Mouse (Mus musculus): ENCODE measurements at regions not wholly inside any gene's neighbourhood (a gene's known extent, or its start where the extent isn't known, plus 50 kb on each side); places are given as distances from the start of the nearest gene placed in this dataset.

GRCm38 (mm10) chr2:108677777-108678380 lies 602.7 kb upstream of the Kif18a start:
- Histone ChIP-seq H3K27me3 (ENCODE audit: control insufficient read depth, insufficient read depth, low read length) (no peaks in the 10 kb centered on the region), H3K4me3 (ENCODE audit: control insufficient read depth in 1 of 2, insufficient read depth in 1 of 2, low read depth in 1 of 2, low read length in 2 of 2) (no peak overlapping the region), H3K9ac (ENCODE audit: low read length) (no peak overlapping the region), H3K4me1 (ENCODE audit: control insufficient read depth in 2 of 2, insufficient read depth in 2 of 2, low read length in 2 of 2) (no peaks in the 10 kb centered on the region), H3K36me3 (ENCODE audit: control insufficient read depth, insufficient read depth, low read length) (no peaks in the 10 kb centered on the region), H3K27ac (replicated peaks in 1 of 2; ENCODE audit: control insufficient read depth in 1 of 2, insufficient read depth in 1 of 2, low read depth in 2 of 2, low read length in 2 of 2) (no peak overlapping the region), H3K4me2 (ENCODE audit: low read length) (no peak overlapping the region), H3K9me3 (ENCODE audit: control insufficient read depth, low read length) (no peaks in the 10 kb centered on the region)
- no peak for ATAC-seq (ENCODE audit: insufficient number of reproducible peaks, insufficient read depth, low FRiP score, low read depth)
- WGBS = 71% methylated on average over 2 of the region's 2 CpGs

DNA sequence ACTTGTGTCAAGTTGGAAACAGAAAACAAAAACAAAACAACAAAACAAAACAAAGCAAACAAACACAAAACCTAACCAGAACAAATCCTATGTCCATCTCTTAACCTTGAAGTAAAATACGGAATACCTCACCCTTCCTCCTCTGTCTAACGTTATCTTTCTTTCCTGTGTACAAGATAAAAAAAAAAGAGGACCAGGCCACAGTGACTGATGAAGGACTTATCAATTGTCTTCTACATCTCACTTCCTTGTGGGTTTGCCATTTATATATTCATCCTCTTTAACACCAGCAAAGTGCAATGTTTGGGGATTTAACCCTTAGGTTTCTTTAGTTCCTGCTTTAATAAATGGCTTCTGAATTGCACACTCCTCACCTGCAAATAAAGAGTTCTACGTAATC lies 599.0 kb upstream of the Kif18a start:
- Histone ChIP-seq H3K9me3 (ENCODE audit: control insufficient read depth, low read length) (no peaks in the 10 kb centered on the region), H3K36me3 (ENCODE audit: control insufficient read depth, insufficient read depth, low read length) (no peaks in the 10 kb centered on the region), H3K4me1 (ENCODE audit: control insufficient read depth in 2 of 2, insufficient read depth in 2 of 2, low read length in 2 of 2) (peaks cover 2 to 5% of the 10 kb centered on the region in 2 experiments; a peak in 2 of 4 replicates), H3K9ac (ENCODE audit: low read length) (no peak overlapping the region), H3K27me3 (ENCODE audit: control insufficient read depth, insufficient read depth, low read length) (no peaks in the 10 kb centered on the region), H3K4me3 (ENCODE audit: control insufficient read depth in 1 of 2, insufficient read depth in 1 of 2, low read depth in 1 of 2, low read length in 2 of 2) (no peak overlapping the region), H3K27ac (replicated peaks in 1 of 2; ENCODE audit: control insufficient read depth in 1 of 2, insufficient read depth in 1 of 2, low read depth in 2 of 2, low read length in 2 of 2) (no peak overlapping the region), H3K4me2 (ENCODE audit: low read length) (no peak overlapping the region)
- ATAC-seq (ENCODE audit: insufficient number of reproducible peaks, insufficient read depth, low FRiP score, low read depth) = no peak
- 54% methylated on average over 3 of the region's 3 CpGs for WGBS

DNA sequence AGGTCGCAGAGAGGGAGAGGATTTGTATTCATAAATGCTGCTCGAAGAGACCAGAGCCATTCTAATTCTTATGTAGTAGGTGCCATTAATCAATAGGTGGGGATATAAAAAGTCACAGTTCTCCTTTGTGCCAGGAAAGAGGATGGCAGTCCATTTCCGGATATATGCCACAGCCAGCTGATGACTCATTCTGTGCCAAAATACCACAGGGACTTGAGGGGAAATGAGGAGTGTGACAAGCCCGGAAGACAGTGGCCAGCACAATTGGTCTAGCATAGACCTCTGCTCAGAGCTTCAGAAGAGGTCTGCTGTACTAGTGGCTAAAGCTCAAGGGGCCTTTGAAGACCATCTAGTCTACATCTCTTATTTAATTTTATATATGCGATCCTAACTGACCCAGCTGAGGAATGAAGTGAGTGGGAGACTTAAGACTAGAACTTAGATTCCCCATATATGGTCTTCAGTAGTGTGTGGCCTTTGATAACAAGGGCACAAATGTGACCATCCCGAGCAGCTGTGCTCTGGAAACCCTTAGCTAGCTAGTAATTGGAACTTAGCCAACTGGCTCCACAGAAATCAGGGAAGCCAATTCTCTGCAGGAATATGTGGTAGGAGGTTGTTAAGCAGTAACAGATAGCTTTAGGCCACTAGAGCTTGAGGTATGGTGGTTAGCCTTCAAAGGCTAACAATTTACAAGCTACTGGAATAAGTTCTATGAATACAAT lies 594.4 kb upstream of the Kif18a start:
- H3K4me2 ChIP-seq (ENCODE audit: low read length) = no peak overlapping the region

GRCm38 (mm10) chr2:108690091-108690490 lies 590.4 kb upstream of the Kif18a start:
- H3K4me3 ChIP-seq (ENCODE audit: control insufficient read depth in 1 of 2, insufficient read depth in 1 of 2, low read depth in 1 of 2, low read length in 2 of 2) = no peak overlapping the region
- H3K27ac ChIP-seq (replicated peaks in 1 of 2; ENCODE audit: control insufficient read depth in 1 of 2, insufficient read depth in 1 of 2, low read depth in 2 of 2, low read length in 2 of 2) = no peak overlapping the region
- peaks cover 2 to 13% of the 10 kb centered on the region in 2 experiments; a peak in 2 of 4 replicates for H3K4me1 ChIP-seq (ENCODE audit: control insufficient read depth in 2 of 2, insufficient read depth in 2 of 2, low read length in 2 of 2)
- 44% methylated on average over 4 of the region's 4 CpGs for WGBS
- H3K27me3 ChIP-seq (ENCODE audit: control insufficient read depth, insufficient read depth, low read length) = no peaks in the 10 kb centered on the region
- H3K4me2 ChIP-seq (ENCODE audit: low read length) = no peak overlapping the region
- H3K9me3 ChIP-seq (ENCODE audit: control insufficient read depth, low read length) = no peaks in the 10 kb centered on the region
- no peak overlapping the region for H3K9ac ChIP-seq (ENCODE audit: low read length)
- no peak for ATAC-seq (ENCODE audit: insufficient number of reproducible peaks, insufficient read depth, low FRiP score, low read depth)
- H3K36me3 ChIP-seq (ENCODE audit: control insufficient read depth, insufficient read depth, low read length) = no peaks in the 10 kb centered on the region

More for the DNA sequence above, 594.4 kb upstream of the Kif18a start:
- no peak overlapping the region for H3K27ac ChIP-seq (replicated peaks in 1 of 2; ENCODE audit: control insufficient read depth in 1 of 2, insufficient read depth in 1 of 2, low read depth in 2 of 2, low read length in 2 of 2)
- H3K9me3 ChIP-seq (ENCODE audit: control insufficient read depth, low read length) = no peaks in the 10 kb centered on the region
- H3K36me3 ChIP-seq (ENCODE audit: control insufficient read depth, insufficient read depth, low read length) = no peaks in the 10 kb centered on the region
- WGBS = 51% methylated on average over 6 of the region's 6 CpGs
- H3K4me1 ChIP-seq (ENCODE audit: control insufficient read depth in 2 of 2, insufficient read depth in 2 of 2, low read length in 2 of 2) = peaks cover 2 to 10% of the 10 kb centered on the region in 2 experiments; a peak in 2 of 4 replicates
- ATAC-seq (ENCODE audit: insufficient number of reproducible peaks, insufficient read depth, low FRiP score, low read depth) = peak; percentile 21; the same call in 1 of the 2 replicates
- no peaks in the 10 kb centered on the region for H3K27me3 ChIP-seq (ENCODE audit: control insufficient read depth, insufficient read depth, low read length)
- no peak overlapping the region for H3K4me3 ChIP-seq (ENCODE audit: control insufficient read depth in 1 of 2, insufficient read depth in 1 of 2, low read depth in 1 of 2, low read length in 2 of 2)
- H3K9ac ChIP-seq (ENCODE audit: low read length) = no peak overlapping the region

GRCm38 (mm10) chr2:108691156-108692007 lies 589.2 kb upstream of the Kif18a start:
- H3K4me2 ChIP-seq (ENCODE audit: low read length) = no peak overlapping the region
- H3K4me1 ChIP-seq (ENCODE audit: control insufficient read depth in 2 of 2, insufficient read depth in 2 of 2, low read length in 2 of 2) = peaks cover 0 to 10% of the 10 kb centered on the region in 2 experiments; a peak in 2 of 4 replicates
- H3K9me3 ChIP-seq (ENCODE audit: control insufficient read depth, low read length) = no peaks in the 10 kb centered on the region
- H3K27ac ChIP-seq (replicated peaks in 1 of 2; ENCODE audit: control insufficient read depth in 1 of 2, insufficient read depth in 1 of 2, low read depth in 2 of 2, low read length in 2 of 2) = no peak overlapping the region
- H3K27me3 ChIP-seq (ENCODE audit: control insufficient read depth, insufficient read depth, low read length) = no peaks in the 10 kb centered on the region
- H3K4me3 ChIP-seq (ENCODE audit: control insufficient read depth in 1 of 2, insufficient read depth in 1 of 2, low read depth in 1 of 2, low read length in 2 of 2) = no peak overlapping the region
- H3K9ac ChIP-seq (ENCODE audit: low read length) = no peak overlapping the region
- no peaks in the 10 kb centered on the region for H3K36me3 ChIP-seq (ENCODE audit: control insufficient read depth, insufficient read depth, low read length)
- no peak for ATAC-seq (ENCODE audit: insufficient number of reproducible peaks, insufficient read depth, low FRiP score, low read depth)
- WGBS = 60% methylated on average over 10 of the region's 10 CpGs

DNA sequence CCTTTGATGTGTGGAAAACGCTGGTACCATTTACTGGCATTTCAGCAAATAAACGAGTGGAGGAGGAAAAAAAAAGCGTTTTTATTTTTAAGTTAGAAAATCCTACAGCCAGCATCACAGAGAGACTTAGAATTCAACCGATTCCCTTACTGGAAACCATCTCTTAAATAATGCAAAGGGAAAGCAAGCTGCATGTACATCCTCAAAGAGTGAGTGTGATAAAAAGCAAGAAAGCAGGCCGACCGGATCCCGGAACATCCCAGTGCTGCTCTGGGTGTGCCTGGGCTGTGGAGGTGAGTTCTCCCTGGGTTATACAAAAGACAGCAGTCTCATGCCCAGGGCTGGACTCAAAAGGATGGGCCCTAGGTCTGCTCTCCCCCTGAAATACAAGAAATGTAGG lies 579.2 kb upstream of the Kif18a start:
- H3K4me1 ChIP-seq (ENCODE audit: control insufficient read depth in 2 of 2, insufficient read depth in 2 of 2, low read length in 2 of 2) = no peaks in the 10 kb centered on the region
- WGBS = 68% methylated on average over 7 of the region's 7 CpGs

DNA sequence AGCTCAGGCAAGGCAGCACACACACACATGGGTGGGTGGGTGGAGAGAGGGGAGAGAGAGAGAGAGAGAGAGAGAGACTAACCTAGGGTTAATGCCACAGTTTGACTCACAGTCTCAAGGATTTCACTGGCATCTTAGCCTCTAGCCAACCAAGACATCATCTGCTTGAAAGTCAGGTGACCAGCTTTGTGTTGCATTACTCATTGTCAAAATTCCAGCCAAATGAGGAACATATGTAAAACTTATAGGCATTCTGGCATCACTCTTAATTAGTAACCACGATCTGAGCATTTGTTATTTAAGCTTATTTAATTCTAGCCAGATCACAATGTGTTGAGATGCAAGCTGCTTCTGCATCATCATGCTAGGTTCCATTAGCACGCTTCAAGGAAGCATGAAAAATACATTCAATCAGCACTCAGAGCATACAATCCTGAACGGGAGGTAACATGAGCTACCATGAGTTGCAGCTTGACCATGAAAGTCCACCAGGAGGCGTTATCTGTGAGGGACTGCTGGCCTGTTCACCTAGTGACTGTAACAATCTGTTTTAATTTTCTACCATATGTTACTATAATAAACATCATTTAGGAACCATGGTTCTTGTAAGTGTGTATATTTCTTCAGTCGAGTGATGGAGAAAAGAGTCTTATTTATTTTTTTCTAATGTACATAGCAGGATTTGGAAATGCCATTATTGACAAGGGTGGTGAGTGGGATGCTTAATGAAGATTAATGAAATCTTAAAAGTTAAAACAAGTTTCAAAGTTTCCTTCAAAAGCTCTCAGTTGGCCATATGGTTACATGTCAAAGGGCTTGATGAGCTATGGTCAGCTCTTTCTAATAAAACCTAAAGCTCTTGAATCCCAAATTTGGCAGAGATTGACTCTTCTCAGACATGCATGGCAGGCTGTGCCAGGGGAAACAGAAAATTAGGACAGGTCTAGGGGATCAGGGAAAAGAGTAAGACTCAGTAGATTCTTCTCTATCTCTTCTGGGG lies 572.4 kb upstream of the Kif18a start:
- WGBS = 83% methylated on average over 5 of the region's 5 CpGs
- H3K36me3 ChIP-seq (ENCODE audit: control insufficient read depth, insufficient read depth, low read length) = no peaks in the 10 kb centered on the region

More for the DNA sequence above, 579.2 kb upstream of the Kif18a start:
- no peak for ATAC-seq (ENCODE audit: insufficient number of reproducible peaks, insufficient read depth, low FRiP score, low read depth)
- Histone ChIP-seq H3K9me3 (ENCODE audit: control insufficient read depth, low read length) (no peaks in the 10 kb centered on the region), H3K27ac (replicated peaks in 1 of 2; ENCODE audit: control insufficient read depth in 1 of 2, insufficient read depth in 1 of 2, low read depth in 2 of 2, low read length in 2 of 2) (no peak overlapping the region), H3K4me2 (ENCODE audit: low read length) (no peak overlapping the region), H3K9ac (ENCODE audit: low read length) (no peak overlapping the region), H3K27me3 (ENCODE audit: control insufficient read depth, insufficient read depth, low read length) (no peaks in the 10 kb centered on the region), H3K4me3 (ENCODE audit: control insufficient read depth in 1 of 2, insufficient read depth in 1 of 2, low read depth in 1 of 2, low read length in 2 of 2) (no peak overlapping the region), H3K36me3 (ENCODE audit: control insufficient read depth, insufficient read depth, low read length) (no peaks in the 10 kb centered on the region)

More for the DNA sequence above, 572.4 kb upstream of the Kif18a start:
- no peak overlapping the region for H3K27ac ChIP-seq (replicated peaks in 1 of 2; ENCODE audit: control insufficient read depth in 1 of 2, insufficient read depth in 1 of 2, low read depth in 2 of 2, low read length in 2 of 2)
- no peaks in the 10 kb centered on the region for H3K4me1 ChIP-seq (ENCODE audit: control insufficient read depth in 2 of 2, insufficient read depth in 2 of 2, low read length in 2 of 2)
- H3K4me2 ChIP-seq (ENCODE audit: low read length) = no peak overlapping the region
- no peaks in the 10 kb centered on the region for H3K9me3 ChIP-seq (ENCODE audit: control insufficient read depth, low read length)
- no peak overlapping the region for H3K4me3 ChIP-seq (ENCODE audit: control insufficient read depth in 1 of 2, insufficient read depth in 1 of 2, low read depth in 1 of 2, low read length in 2 of 2)
- no peak for ATAC-seq (ENCODE audit: insufficient number of reproducible peaks, insufficient read depth, low FRiP score, low read depth)
- no peaks in the 10 kb centered on the region for H3K27me3 ChIP-seq (ENCODE audit: control insufficient read depth, insufficient read depth, low read length)
- no peak overlapping the region for H3K9ac ChIP-seq (ENCODE audit: low read length)

Measured in heart, embryonic 14.5 days (tissue).